Mouse (Mus musculus): Measurements from ENCODE around the gene Ift88. TPM values are rescaled to one million over a fixed set of nuclear protein-coding genes. Genes with fewer than 3 reads are reported as not detected.
"Not testable (repeated sequence)": the region's sequence is repeated elsewhere in the genome, so short reads cannot be mapped to it uniquely, and the experiment has no call there.

Gene Ift88
- total RNA-seq, 2 experiments from 2014 or later = 12.9 to 13.9 TPM

DNA sequence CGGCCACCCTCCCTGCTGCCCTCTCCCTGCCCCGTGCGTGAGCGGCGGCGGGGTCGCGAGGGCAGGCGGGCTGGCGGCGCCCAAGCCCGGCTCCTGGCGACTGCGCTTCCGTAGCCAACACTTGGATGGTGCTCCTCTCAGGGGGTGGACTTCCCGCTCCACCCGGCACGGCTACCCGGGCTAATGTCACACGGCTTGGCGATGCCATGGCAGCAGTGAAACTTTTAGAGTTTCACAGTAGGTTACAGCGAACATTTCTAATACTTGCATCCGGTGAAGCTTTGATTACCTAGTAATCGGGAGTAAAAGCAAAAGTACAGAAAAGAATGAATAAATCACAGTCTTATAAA is 325 bp downstream of the Ift88 start:
- DNase-seq (ENCODE audit: extremely low spot score in 1 of 2, low spot score in 1 of 2) = peak in 1 of 2 experiments; percentile 20

DNA sequence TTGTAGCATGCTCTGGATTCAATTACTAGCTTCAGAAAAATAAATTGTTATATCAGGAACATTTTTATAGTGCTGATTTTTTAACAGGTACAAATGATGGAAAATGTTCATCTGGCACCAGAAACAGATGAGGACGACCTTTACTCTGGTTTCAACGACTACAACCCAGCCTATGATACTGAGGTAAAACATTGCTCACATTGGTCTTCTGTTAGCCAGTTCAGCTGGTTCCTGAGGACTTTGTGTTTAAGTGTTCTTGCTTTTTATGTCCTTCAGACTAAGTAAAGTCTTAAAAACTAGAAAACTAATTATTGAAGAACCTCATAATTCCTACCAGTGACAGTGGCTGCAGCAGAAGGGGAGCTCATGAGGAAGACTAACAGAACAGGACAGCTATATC is 6.6 kb downstream of the Ift88 start:
- DNase-seq (ENCODE audit: extremely low spot score in 1 of 2, low spot score in 1 of 2) = no peak

DNA sequence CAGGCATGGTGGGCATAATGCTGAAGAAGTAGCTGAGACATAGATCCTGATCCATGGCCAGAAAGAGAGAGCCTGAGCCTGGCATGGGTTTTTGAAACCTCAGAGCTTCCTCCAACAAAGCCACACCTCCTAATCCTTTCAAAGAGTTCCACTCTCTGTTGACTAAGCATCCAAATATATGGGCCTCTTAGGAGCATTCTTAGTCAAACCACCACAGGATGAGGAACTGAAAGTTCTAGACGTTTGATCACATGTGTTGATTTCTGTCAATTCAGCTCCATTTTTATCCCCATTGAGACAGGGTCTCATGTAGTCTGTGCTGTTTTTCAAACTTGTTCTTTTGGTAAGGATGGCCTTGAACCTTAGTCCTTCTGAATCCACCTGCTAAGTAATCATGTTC is 28.7 kb downstream of the Ift88 start:
- no peak for DNase-seq (ENCODE audit: extremely low spot score in 1 of 2, low spot score in 1 of 2)

DNA sequence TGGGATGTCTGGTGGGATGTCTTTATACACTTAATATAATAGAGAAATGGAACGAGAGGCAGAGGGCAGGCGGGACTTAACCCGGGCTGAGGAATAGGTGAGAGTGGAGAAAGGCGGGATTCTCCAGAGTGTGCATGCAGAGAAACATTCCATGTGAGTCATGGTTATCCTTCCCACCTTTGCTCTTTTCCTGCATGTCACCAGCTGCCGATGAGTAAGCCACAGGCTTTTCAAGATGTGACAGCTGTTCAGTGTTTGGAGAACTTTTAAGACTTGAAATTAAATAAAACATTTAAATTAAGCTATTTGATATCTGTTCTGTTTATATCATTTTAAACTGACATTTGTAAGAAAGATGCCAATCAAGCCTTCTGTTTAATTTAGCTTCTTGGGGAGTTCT is 36.0 kb downstream of the Ift88 start:
- no peak for DNase-seq (ENCODE audit: extremely low spot score in 1 of 2, low spot score in 1 of 2)

DNA sequence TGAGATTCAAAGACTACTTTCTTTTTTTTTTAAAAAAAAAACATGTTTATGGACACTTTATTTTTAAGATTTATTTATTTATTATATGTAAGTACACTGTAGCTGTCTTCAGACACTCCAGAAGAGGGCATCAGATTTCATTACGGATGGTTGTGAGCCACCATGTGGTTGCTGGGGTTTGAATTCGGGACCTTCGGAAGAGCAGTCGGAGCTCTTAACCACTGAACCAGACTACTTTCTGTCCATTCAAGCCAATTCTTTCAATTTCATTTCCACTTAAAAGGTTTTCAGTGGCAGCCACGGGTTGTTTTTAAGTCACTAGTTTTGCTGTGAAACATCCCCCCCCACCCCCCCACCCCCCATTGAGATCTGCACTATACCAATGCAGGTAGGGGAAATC is 36.5 kb downstream of the Ift88 start:
- not testable (repeated sequence) for DNase-seq (ENCODE audit: extremely low spot score in 1 of 2, low spot score in 1 of 2)

DNA sequence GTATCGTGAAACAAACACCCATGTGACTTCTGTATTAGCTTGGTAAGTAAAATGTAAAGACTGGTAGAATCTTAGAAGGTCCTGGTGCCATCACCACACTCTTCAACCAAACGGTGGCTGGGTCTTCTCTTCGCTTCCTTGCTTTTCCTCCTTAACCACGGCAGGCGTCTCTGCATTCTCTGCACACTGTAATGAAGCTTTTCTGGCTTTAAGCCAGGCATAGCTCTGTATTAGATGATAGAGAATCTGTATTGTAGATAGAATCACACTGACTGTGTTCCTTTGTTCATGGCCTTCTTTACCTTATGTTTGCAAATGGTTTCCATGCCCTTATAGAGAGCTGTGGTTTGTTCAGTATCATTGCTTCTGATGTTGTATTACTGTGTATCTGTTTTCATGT is 39.0 kb downstream of the Ift88 start:
- no peak for DNase-seq (ENCODE audit: extremely low spot score in 1 of 2, low spot score in 1 of 2)

DNA sequence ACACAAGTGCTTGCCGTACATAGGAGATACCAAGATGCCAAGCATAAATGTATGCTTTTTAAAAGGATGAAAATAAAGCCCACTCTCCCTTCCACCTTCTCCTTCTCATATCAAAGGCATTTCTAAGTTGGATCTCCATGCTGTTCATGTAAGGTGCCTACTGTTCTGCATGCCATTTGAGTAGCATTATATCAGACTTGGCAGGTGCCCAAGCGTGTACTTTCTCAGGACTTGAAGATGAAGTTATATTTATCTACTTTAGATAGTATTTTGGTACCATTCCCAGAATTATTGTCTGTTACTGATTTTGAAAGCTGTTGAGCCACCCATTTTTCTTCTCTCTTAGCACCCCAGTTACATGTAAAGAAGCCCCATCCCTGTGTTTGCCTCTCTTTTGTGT is 51.2 kb downstream of the Ift88 start:
- peak in 1 of 2 experiments; percentile 32 for DNase-seq (ENCODE audit: extremely low spot score in 1 of 2, low spot score in 1 of 2)

DNA sequence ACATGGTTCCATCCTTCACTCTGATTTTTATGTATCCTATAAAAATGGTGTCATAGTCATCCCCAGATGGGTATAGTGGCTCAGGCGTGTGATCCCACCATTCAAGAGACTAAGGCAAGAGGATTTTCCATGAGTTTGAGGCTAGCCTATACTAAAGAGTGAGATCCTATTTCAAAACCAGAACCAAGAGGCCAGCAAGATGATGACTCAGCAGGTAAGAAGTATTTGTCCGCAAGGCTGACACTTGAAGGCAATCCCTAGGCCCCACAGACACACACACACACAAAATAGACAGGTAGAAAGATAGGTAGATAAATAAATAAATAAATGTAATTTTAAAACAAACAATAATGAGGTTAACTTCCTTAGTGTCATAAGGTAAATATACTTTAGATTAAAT is 58.4 kb downstream of the Ift88 start:
- DNase-seq (ENCODE audit: extremely low spot score in 1 of 2, low spot score in 1 of 2) = no peak

DNA sequence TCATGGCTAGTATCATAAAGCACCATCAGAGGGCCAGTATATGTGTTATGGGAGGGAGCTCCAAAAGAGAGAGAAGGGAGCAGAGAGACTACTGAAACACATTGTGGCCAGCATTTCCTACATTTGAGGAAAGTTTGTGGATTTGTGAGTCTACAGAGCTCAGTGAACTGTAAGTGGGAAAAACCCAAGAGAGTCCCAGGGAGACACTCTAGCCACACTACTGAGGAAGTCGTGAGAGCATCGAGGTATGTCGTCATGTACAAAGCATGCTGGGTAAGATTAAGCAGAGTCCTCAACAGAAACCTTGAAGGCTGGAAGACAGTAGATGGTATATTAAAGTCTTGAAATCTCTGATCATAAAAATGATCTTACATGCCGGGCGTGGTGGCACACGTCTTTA is 60.3 kb downstream of the Ift88 start:
- DNase-seq (ENCODE audit: extremely low spot score in 1 of 2, low spot score in 1 of 2) = no peak

DNA sequence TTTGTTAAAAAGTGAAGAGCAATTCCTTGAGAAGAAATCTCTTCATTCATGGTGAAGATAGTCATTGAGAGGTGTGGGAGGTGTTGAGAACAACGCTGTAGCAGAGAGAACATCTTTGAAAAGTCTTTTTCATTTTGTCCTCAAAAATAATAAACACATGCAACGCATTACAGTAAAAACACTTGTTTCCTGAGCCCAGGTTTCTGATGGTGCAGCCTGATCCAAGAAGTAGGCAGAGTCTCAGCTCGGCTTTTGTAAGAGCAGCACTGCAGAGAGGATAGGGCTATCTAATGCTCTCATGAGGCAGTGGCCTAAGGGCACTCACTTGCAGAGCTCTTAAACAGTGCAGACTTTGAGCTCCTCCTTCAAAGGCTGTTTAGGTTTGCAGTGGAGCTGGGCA is 65.8 kb downstream of the Ift88 start:
- no peak for DNase-seq (ENCODE audit: extremely low spot score in 1 of 2, low spot score in 1 of 2)

DNA sequence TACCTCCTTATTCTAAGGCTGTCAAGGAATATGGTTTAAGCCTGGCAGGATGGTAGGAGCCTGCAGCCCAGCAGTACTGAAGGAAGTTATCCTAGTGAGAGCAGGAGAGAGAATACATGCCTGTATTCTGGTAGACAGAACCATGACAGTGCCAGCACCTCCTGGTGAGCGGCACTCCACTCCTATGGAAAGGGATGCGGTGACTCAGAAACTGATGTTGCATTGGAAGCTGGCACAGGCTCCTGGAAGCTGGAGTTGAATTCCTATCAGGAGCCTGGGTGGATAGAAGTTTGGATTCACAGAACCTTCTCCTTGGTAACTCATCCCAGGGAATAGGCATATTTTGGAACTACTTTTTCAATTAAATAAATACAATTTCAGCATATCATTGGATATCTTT is 70.0 kb downstream of the Ift88 start:
- DNase-seq (ENCODE audit: extremely low spot score in 1 of 2, low spot score in 1 of 2) = no peak

DNA sequence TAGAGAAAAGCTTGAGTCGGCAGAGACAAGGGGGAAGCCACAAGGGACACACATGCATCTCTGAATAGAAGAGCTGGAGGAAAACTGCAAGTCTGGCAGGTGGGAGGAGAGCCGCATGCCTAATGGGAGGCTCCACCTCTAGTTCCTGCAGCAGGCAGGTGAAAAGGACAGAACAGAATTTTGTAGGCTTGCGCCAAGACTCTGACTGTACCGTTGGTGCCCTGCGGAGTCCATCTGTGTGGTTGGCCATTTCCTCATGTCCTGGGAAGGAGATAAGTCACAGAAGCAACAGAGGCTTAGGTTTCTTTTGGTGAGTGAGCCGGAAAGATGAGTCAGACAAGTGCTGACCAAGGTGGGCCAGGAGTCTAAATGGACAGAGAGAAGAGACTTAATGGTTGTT is 79.9 kb downstream of the Ift88 start:
- DNase-seq (ENCODE audit: extremely low spot score in 1 of 2, low spot score in 1 of 2) = no peak

DNA sequence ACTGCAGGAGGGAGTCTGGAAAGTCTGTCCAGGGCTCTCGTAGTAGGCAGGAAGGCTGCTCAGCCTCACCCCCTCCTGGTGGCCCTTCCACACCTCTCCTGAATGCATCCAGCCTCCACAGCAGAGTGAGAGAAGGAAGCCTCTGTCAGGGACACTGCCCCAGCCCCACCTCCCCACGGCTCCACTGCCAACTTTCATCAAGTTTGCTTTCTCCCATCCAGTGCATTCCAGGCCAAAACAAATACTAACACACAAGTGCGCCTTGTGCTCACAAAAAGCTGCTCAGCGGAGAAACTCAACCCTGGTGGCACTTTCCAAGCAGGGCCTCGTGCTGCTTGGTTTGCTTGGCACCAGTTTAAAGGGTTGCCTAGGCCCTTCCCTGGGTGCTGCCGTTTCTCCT is 85.7 kb downstream of the Ift88 start:
- DNase-seq (ENCODE audit: extremely low spot score in 1 of 2, low spot score in 1 of 2) = no peak

DNA sequence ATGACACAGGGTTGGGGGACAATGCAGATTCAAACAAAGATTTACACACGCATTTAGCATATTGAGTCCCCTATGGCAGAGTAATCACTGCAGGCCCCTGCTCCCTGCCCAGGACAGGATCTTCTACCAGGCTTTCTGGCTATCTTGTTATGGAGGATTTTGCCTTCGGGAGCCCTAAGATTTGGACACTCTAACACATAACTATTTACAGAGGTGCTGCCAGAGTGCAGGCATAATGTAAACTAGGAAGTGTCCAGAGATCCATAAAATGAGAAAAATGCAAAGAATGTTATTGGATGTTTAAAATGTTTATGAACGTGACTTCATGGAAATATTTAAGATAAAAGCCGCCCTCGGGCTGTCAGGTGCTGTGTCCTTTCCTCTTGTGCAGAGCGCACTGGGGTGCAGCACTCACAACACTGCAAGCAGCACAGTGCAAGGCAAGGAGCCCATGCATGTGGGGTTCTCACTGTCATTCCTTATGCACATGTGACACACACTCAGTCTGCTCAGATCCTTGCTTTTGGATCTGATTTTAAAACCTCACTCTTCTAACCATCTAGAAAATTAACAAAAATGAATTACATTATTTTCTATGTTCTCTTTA is 91.4 kb downstream of the Ift88 start:
- DNase-seq (ENCODE audit: extremely low spot score in 1 of 2, low spot score in 1 of 2) = no peak

DNA sequence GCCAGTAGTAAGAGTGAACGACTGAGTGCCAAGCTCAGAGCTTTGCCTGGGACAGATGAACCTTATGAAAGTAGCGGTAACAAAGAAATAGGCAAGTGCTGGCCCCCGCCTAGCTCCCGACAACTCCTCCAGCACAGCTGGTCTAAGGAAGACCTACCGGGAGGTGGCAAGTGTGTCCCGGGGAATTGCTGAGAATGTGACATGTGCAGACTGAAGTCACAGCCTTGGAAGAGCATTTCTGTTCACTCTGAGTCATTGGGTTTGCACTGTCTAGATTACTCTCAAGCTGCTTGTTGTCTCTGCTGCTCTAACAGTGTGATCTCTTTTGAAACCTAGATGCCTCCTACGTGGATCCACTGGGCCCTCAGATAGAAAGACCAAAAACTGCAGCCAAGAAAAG is 93.1 kb downstream of the Ift88 start:
- DNase-seq (ENCODE audit: extremely low spot score in 1 of 2, low spot score in 1 of 2) = no peak

DNA sequence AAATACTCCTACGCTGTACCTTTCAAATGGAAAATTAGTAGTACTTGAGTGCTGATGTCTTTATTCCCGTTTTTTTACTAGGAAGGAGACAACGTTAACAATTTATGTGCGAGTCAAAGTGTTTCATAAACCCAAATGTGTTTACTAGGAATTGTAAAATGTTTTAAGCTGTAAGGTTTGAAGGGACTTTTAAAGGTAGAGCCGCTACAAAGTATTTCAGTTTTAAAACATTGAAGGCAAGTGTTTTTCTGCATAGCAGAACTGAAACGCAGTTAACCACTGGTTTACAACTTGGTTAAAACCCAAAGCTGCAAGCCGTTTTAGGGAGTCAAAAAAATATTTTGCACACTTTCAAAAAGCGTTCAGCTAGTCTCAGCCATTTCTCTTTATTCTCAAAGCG is 99.9 kb downstream of the Ift88 start:
- DNase-seq (ENCODE audit: extremely low spot score in 1 of 2, low spot score in 1 of 2) = no peak

DNA sequence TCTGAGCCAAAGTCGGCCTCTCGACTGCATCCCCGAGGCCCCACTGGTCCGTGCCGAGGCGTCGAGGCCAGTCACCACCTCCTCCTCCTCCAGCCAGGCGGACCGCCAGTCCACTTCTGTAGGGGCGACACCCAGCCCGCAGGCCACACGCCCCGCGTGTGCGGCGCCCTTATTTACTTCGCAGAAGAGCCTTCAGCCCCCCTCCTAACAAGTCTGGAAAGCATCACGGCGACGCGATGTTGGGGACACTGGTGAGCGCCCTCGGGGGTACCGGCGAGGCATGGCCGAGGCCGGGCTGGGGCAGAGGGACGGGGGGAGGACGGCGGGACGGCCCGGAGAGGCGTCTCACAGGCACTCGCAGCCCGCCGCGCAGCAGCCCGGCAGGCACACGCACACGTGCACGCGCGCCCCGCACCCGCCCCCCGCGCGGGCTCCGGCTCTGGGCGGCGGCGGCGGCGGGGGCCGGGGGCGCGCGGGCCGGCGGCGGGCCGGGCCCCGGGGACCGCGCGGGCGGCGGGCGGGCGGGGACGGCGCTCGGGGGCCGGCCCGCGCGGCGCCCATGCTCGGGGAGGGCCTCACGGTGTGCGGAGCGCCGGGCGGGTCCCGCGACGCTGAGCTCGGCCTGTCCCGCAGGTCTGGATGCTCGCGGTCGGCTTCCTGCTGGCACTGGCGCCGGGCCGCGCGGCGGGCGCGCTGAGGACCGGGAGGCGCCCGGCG is 101.0 kb downstream of the Ift88 start, which contains the start of gene Il17d:
TSS of gene Il17d (plus strand) at position 107 of the 717 bp plus-strand sequence.
- DNase-seq (ENCODE audit: extremely low spot score in 1 of 2, low spot score in 1 of 2) = peak in 1 of 2 experiments; percentile 40

DNA sequence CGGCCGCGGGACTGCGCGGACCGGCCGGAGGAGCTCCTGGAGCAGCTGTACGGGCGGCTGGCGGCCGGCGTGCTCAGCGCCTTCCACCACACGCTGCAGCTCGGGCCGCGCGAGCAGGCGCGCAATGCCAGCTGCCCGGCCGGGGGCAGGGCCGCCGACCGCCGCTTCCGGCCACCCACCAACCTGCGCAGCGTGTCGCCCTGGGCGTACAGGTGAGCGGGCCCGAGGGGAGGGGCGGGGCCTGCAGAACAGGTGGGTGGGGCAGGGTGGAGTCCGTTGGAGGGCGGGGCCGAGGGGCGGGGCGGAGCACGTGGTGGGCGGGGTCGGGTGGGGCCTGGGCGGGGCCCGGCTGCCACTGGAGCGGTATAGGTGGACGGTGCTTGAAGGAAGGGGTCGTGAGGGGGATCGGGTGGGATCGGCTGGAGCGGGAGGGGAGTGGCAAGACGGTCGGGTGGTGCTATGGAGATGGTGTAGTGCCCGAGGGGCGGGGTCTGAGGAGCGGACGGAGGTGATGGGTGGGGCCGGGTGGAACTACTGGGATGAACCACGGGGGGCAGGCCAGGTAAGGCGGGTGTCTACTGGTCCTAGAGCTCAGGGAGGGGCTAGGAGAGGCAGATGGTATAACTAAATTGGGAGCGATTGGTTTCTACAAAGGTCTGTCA is 101.7 kb downstream of the Ift88 start:
- DNase-seq (ENCODE audit: extremely low spot score in 1 of 2, low spot score in 1 of 2) = peak; percentile 46 to 62

DNA sequence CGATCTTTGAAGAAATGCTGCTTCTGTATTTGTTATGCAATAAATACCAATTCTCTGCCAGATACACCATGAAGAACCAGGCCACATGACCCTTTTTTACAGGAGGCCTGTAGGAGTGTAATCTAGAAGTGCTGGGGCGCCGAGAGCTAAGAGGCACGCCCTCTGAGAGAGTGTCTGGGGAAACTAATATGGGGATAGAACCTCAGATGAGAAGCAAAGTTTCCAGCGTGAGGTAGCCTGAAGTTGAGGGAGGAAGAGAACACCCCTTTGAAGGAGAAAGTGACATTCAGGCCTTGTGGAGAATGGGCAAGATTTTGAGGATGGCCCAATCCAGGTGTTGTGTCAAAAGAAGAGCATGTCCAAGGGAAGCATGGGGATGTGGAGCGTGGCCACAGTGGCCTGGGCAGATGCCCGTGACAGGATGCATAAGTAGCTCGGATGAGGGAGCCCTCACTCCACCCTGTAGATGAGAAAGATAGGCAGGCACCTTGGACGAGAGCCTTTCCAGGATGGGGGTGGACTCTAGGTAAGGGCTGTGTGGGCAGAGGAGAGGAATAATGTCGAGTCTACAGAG is 102.3 kb downstream of the Ift88 start:
- DNase-seq (ENCODE audit: extremely low spot score in 1 of 2, low spot score in 1 of 2) = no peak

DNA sequence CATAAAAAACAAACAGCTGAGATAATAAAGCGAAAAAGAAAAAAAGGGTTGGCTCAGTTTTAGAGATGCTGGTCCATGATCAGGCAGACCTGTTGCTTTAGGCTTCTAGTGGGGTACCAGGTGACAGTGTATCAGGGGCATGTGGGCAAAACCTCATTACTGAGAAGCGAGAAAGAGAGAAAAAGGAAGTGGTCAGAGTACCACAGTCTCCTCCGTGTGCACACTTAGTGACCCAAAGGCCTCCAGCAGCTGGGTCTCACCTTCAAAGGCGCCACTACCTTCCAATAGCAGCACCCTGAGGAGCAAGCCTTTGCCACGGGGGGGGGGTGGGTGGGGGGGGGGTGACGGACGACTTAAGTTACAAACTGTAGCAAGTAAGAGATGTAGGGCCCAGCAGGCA is 103.3 kb downstream of the Ift88 start:
- DNase-seq (ENCODE audit: extremely low spot score in 1 of 2, low spot score in 1 of 2) = no peak

DNA sequence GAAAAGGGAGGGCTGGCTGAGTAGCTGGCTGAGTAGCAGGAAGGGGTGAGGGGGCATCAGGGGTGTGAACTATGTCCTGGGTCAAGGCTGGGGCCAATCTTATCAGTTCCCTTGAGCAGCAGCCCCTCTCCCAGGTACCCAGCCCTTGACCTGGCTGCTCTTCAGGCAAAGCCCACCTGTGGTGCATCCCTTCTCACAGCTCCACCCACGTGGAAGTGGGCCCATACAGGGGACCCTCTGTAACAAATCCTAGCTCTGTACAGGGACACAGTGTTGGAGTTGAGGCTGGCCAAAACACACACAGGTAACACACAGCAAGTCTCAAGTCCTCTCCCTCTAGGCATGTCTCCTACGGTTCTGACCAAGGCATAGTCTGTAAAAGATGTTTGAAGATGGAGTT is 103.7 kb downstream of the Ift88 start:
- no peak for DNase-seq (ENCODE audit: extremely low spot score in 1 of 2, low spot score in 1 of 2)
